Mouse (Mus musculus) cerebellum, adult 2 months (tissue): Measurements from ENCODE around the gene Npffr2. TPM values are rescaled to one million over a fixed set of nuclear protein-coding genes. Genes with fewer than 3 reads are reported as not detected.

Source experiments
- DNase-seq, 2 experiments: peaks; one replicate each; pipeline ENCODE4 v3.0.0; 2021
- H3K27ac ChIP-seq: fragments of 200-500 bp; 2 replicates; pipeline ENCODE4 v1.5.1; 2012; ENCODE audit warnings: low read length, control low read depth, inconsistent platforms; ENCODE audit not compliant: insufficient read depth
- H3K27me3 ChIP-seq: fragments of 200-500 bp; 2 replicates; pipeline ENCODE4 v1.6.1; 2012; ENCODE audit warnings: inconsistent platforms, mild to moderate bottlenecking, low read length, moderate library complexity; ENCODE audit not compliant: control insufficient read depth, insufficient read depth
- H3K4me1 ChIP-seq: fragments of 200-500 bp; 2 replicates; pipeline ENCODE4 v1.6.1; 2011; ENCODE audit warnings: low read length; ENCODE audit not compliant: control insufficient read depth, insufficient read depth
- H3K4me3 ChIP-seq: fragments of 200-500 bp; replicated peaks from 2 replicates; pipeline ENCODE3; 2011; ENCODE audit warnings: mild to moderate bottlenecking, low read depth, low read length, control low read depth; ENCODE audit not compliant: insufficient read depth
- CTCF ChIP-seq: fragments of 200-500 bp; IDR thresholded peaks from 2 replicates; pipeline ENCODE4 v1.5.1; 2011; ENCODE audit warnings: low read depth, mild to moderate bottlenecking, control low read depth, low read length, moderate library complexity, borderline replicate concordance; ENCODE audit not compliant: insufficient read depth
- POLR2A ChIP-seq: fragments of 200-500 bp; IDR thresholded peaks from 2 replicates; pipeline ENCODE4 v1.6.1; 2011; ENCODE audit warnings: low read length, control low read depth, borderline replicate concordance; ENCODE audit not compliant: insufficient read depth
- WGBS: fragments of 180-500 bp; shearing (Covaris S2); methylation state at CpG from one replicate; pipeline ENCODE4 v1.1.7; 2018; 5-methylcytosine and 5-hydroxymethylcytosine counted together
- polyA plus RNA-seq: library from polyadenylated mRNA; depleted of rRNA; stranded (reverse); fragments of >200 nt; gene quantifications from 2 replicates; pipeline ENCODE4 v1.2.3, GENCODE M21; 2012; rRNA removed

Gene Npffr2
- 0.06 and 0.16 TPM in 2 replicates for polyA plus RNA-seq

DNA sequence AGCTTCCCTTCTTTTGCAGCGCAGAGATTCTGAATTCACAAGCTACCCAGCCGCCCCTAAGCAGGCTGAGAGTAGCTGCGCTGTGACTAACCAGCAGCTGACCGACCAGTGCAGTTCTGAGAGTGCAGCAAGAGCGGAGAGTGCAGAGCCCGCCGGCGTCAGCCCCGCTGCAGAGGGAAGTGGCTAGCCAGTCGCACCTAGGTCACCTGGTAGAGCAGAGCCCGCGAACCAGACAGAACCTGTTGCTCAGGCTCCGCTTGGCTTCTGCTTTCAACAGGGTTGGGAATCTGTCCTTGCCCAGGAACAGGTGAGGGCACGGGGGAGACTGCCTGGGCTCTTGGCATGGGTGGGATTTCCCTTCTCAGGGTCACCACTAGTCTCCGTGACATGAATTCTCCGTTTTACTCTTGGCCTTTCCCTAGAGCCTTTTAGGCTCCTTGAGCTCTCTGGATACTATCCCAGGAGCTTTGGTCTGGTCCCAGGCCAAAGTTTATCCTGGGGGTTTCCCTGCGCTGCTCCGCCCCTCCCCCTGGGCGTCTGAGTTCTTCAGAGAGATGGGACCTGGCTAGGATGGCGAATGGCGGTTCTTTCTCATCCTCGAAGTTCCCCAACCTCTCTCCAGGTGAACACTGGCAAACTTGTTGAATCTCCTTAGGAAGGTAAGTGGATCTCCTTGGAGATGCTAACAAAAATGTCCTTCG, at the start of gene Npffr2:
TSS of gene Npffr2 (plus strand) at position 552 of the 701 bp plus-strand sequence.
- TF ChIP-seq CTCF (no peak), POLR2A (no peak)
- Histone ChIP-seq H3K4me3 (no peak within 1 kb of the TSS), H3K27me3 (no peaks in the 10 kb centered on the region; the same call in 1 of the 2 replicates), H3K27ac (no peak within 1 kb of the TSS), H3K4me1 (no peaks in the 10 kb centered on the region)
- no peak for DNase-seq
- 4% methylated on average over 23 of the region's 23 CpGs for WGBS

DNA sequence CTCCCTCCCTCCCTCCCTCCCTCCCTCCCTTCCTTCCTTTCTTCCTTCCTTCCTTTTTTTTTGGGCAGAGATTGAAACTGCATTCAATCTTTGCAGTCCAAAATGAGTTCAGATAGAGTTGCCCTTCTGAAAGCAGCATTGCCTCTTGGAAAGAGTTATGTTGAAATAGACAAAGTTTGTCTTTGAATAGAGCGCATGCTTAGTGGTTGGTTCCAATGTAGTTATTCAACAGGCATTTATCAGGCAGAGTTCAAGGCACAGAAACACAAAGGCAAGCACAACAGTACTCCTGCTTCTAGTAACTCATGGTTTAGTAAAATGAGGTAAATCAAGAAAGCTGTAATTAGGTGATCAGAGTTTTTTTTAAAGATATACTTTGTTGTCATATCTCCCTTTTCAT, 34.7 kb upstream of the Npffr2 start:
- Histone ChIP-seq H3K27ac (no peak overlapping the region), H3K27me3 (no peaks in the 10 kb centered on the region), H3K4me3 (no peak overlapping the region), H3K4me1 (no peaks in the 10 kb centered on the region)
- DNase-seq: no peak
- no peak for TF ChIP-seq CTCF
- TF ChIP-seq POLR2A: no peak
- WGBS: 91% methylated on average over 1 of the region's 1 CpGs

DNA sequence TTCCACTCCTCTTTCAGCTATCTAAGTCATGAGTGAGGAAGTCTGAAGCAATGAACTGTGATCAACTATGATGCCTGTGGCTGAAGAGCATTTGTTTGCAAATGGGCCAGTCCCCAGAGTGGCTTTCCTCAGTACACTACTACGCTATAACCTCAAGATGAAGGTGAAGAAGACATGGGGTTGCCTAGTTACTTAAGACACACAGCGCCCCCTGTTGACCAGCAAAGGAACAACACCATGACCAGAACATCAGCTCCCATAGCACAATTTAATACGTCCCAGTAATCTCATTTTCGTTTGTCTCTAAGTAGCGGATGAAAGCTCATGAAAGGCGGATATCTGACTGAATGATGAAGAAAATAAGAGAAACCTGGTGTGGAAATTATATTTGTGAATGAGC, 27.0 kb upstream of the Npffr2 start:
- no peak for DNase-seq
- Histone ChIP-seq H3K27me3 (no peaks in the 10 kb centered on the region), H3K27ac (no peak overlapping the region), H3K4me1 (no peaks in the 10 kb centered on the region), H3K4me3 (no peak overlapping the region)
- WGBS: 65% methylated on average over 6 of the region's 6 CpGs
- no peak for TF ChIP-seq CTCF
- TF ChIP-seq POLR2A: no peak

DNA sequence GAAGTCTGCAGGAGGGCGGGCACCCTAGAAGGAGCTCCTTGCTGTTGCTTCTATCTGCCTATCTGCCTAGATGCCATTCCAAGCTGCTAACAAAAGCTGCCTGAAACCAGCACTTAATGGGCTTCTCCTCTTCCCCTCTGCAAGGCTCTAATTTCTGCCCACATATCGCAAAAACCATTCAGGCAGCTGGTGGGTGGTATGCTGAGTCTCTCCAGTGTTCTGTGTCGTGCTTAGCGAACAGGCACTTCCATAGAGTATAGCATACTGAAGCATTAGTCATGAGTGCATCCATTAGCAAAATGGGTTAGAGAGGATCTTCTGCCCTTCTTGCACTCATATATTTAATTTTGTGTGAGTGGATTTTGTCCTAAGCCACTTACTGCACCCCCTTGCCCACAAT, 8.6 kb upstream of the Npffr2 start:
- WGBS: 70% methylated on average over 4 of the region's 4 CpGs
- Histone ChIP-seq H3K27me3 (no peaks in the 10 kb centered on the region), H3K27ac (no peak overlapping the region), H3K4me3 (no peak overlapping the region), H3K4me1 (no peaks in the 10 kb centered on the region)
- no peak for TF ChIP-seq POLR2A
- TF ChIP-seq CTCF: no peak
- no peak for DNase-seq

DNA sequence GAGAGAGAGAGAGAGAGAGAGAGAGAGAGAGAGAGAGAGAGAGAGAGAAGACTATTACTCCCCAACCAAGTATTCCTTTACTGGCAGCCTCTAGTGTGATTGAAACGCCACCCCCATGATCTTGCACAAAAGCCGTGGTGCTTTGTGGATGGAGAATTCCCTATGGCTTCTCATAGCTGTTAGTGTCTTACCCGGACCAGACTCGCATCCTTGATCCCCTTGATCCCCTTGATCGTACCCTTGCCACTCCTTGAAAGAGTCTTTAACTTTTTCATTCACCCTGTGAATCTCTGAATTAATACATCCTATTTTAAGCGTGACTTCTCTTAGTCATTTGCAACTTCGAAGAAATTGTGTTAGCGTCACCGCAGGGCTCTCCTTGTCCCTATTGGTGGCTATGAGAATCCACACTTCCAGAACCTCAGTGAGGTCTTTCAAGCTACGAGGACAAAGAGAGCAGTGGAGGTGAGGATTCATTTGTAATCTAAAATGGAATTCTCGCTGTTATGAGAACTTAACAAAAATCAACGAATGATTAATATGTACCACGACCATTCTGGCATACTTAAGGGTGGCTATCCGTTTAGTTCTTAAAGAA, 949 bp upstream of the Npffr2 start:
- no peak for TF ChIP-seq POLR2A
- TF ChIP-seq CTCF: no peak
- no peak for DNase-seq
- Histone ChIP-seq H3K4me3 (no peak overlapping the region), H3K27me3 (no peaks in the 10 kb centered on the region; the same call in 1 of the 2 replicates), H3K27ac (no peak overlapping the region), H3K4me1 (no peaks in the 10 kb centered on the region)
- 5% methylated on average over 14 of the region's 14 CpGs for WGBS

DNA sequence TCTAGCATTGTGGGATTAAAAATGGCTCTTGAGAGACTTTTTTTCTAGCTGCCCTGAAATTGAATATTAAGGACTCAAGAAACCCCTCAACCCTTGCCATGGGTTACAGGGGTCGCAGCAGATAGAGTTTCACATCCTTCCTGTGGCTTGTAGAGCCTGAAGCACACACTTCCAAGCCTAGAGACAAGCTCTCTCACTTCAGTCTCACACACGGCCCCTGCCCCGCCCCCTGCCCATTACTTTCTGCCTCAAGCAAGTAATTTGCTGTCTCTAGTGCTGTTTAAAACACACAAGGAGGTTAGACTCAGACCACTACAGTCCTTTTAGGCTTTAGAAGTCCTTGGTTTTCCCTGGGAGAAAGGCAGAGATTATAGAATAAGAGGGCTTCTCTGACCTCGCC, 1.7 kb downstream of the Npffr2 start:
- DNase-seq: no peak
- H3K27me3 ChIP-seq: no peaks in the 10 kb centered on the region; the same call in 1 of the 2 replicates
- no peak overlapping the region for H3K27ac ChIP-seq
- H3K4me1 ChIP-seq: no peaks in the 10 kb centered on the region
- no peak overlapping the region for H3K4me3 ChIP-seq
- no peak for TF ChIP-seq CTCF
- TF ChIP-seq POLR2A: no peak
- WGBS: 56% methylated on average over 4 of the region's 4 CpGs

DNA sequence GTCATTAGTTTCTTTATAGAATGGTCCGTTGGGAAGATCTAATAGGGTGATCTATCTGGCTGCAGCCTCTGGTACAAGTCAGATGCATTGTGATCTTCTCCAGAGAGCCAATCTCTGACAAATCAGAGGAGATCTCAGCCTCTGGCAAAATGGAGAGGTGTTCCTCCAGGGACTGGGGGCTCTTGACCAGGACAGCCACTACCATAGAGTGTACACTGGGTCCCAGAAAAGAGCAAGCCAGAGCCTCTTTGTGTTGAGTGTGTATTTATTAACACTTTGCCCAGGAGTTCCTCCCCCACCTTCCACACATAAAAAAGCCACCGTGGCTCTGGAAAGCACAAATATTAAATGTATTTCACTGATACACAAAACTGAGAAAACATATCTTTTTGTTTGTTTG, 2.2 kb downstream of the Npffr2 start:
- H3K4me1 ChIP-seq: no peaks in the 10 kb centered on the region
- TF ChIP-seq POLR2A (no peak), CTCF (no peak)
- H3K27me3 ChIP-seq: no peaks in the 10 kb centered on the region; the same call in 1 of the 2 replicates
- no peak for DNase-seq
- no peak overlapping the region for H3K27ac ChIP-seq
- WGBS: 69% methylated on average over 2 of the region's 2 CpGs
- no peak overlapping the region for H3K4me3 ChIP-seq

DNA sequence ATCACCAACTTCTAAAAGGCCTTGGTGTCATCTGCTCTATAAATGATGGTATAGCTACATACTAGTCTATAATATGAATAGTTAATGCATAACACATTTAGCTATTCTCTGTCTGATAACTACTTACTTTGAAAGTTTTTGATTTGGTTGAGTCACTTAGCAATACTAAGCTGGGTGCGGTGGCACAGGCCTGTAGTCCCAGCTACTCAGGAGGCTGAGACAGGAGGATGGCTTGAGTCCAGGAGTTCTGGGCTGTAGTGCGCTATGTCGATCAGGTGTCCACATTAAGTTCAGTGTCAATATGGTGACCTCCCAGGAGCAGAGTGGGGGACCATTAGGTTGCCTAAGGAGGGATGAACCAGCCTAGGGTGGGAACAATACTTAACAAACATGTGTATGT, 8.8 kb downstream of the Npffr2 start:
- H3K4me1 ChIP-seq: no peaks in the 10 kb centered on the region
- H3K4me3 ChIP-seq: no peak overlapping the region
- H3K27me3 ChIP-seq: no peaks in the 10 kb centered on the region
- no peak for DNase-seq
- H3K27ac ChIP-seq: no peak overlapping the region
- WGBS: 84% methylated on average over 3 of the region's 3 CpGs
- no peak for TF ChIP-seq CTCF
- no peak for TF ChIP-seq POLR2A
